Mouse (Mus musculus) layer of hippocampus, postnatal 36 days (tissue): ENCODE data around the gene 9530068E07Rik. TPM values are rescaled to one million over a fixed set of nuclear protein-coding genes. Genes with fewer than 3 reads are reported as not detected.

Experiments used
- DNase-seq, 2 experiments: peaks; one replicate each; pipeline ENCODE4 v3.0.0; 2022
- total RNA-seq, 2 experiments: library from RNA; stranded (reverse); gene quantifications; 2 replicates each; pipeline ENCODE4 v1.2.3; 2021

The 9530068E07Rik gene
- total RNA-seq, 2 experiments from 2014 or later, result 66.6 to 69.5 TPM

- DNase-seq, result no peak
Measured at GRCm38 (mm10) chr11:52429440-52429839, 33.2 kb downstream of the 9530068E07Rik start.

DNA sequence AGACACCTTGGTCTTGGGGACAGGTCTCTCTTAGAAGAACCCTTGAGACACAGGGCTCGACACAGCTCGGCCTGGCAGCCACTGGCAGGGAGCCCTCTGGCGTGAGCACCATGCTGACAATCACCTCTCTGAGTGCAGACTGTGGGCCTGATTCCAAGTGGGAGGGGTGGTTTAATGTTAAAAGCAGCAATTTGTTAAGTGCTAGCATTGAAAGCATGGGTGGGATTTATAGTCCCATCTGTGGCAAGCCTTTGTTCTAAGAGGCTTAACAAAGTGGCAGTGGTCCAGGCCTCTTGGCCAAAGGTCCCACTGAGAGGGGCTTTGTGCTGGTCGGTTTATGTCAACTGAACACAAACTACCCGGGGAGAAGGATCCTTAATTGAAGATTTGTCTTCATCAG lies 35.4 kb downstream of the 9530068E07Rik start:
- no peak for DNase-seq

- DNase-seq, result no peak
Measured at GRCm38 (mm10) chr11:52432148-52432547, 35.9 kb downstream of the 9530068E07Rik start.

- no peak for DNase-seq
Measured at GRCm38 (mm10) chr11:52433076-52433796, 37.0 kb downstream of the 9530068E07Rik start.

- DNase-seq, result no peak
Measured at GRCm38 (mm10) chr11:52433797-52434195, 37.6 kb downstream of the 9530068E07Rik start.

- DNase-seq, result no peak
Measured at GRCm38 (mm10) chr11:52435466-52435865, 39.2 kb downstream of the 9530068E07Rik start.

DNA sequence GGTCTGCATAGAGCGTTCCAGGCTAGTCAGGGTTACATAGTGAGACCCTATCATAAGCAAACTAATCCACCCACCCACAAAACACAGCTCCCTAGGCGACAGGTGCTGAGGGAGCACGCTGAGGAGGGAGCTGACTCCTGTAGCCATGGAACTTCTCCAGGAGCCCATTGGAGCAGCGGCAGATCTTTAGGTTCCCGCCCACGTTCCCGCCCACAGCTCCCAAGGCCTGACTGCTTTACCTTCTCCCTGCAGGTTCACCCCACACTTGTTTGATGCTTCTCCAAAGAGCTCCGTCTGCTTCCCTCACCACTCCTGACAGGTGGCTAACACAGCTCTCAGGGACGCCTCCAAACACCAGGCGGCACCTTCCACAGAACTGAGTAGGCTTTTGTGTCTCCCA lies 40.9 kb downstream of the 9530068E07Rik start:
- DNase-seq, result peak in 1 of 2 experiments; percentile 14

DNA sequence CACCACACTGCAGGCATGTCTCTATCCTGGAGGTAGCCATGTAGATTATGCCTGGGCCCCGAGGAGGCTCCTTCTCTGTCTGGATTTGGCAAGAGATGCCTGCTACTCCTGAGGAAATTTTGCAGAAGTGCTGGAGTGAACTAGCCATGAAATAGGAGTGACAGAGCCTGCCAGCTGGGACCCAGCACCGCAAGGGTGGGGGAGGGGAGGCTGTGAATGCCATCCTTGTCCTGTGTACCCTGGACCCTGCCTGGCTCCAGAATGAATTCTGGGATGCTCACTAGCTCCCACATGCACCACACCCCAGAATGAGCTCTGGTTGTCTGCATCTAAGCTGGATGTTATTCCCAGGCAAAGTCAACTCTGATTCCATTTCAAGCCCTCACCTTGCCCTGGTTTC lies 44.9 kb downstream of the 9530068E07Rik start:
- no peak for DNase-seq

- DNase-seq, result peak; percentile 21 to 30
Measured at GRCm38 (mm10) chr11:52447242-52447641, 51.0 kb downstream of the 9530068E07Rik start.

- no peak for DNase-seq
Measured at GRCm38 (mm10) chr11:52449004-52449403, 52.8 kb downstream of the 9530068E07Rik start.

GRCm38 (mm10) chr11:52458281-52458680 lies 62.1 kb downstream of the 9530068E07Rik start:
- DNase-seq, result no peak

Other genes starting within 250 kb of the 9530068E07Rik start
- gene Olfr1371, start 182.4 kb upstream of the 9530068E07Rik start, total RNA-seq, result not detected
- 100 to 1,000 TPM; 456 to 518 TPM for gene Skp1a, start 164.4 kb upstream of the 9530068E07Rik start, total RNA-seq
- 1 to 10 TPM; 2.6 to 2.9 TPM for gene Tcf7, start 113.4 kb upstream of the 9530068E07Rik start, total RNA-seq
- gene Vdac1, start 35.6 kb upstream of the 9530068E07Rik start, total RNA-seq, result 100 to 1,000 TPM; 514 to 555 TPM